Mouse (Mus musculus) liver, postnatal 0 days (tissue): ENCODE results near the gene S100a10.
"Not testable (repeated sequence)": the region's sequence is repeated elsewhere in the genome, so short reads cannot be mapped to it uniquely, and the experiment has no call there.

Experiments
- CTCF ChIP-seq: sonication (generic); IDR thresholded peaks from 2 replicates; pipeline ENCODE4 v1.5.1; 2016; ENCODE audit warnings: antibody characterized with exemption, low read depth
- EP300 ChIP-seq: IDR thresholded peaks from 2 replicates; pipeline ENCODE4 v1.6.1; 2016; ENCODE audit warnings: antibody characterized with exemption, low read depth, mild to moderate bottlenecking

- TF ChIP-seq CTCF, result peak; percentile 72
- TF ChIP-seq EP300, result not testable (repeated sequence)
Measured at GRCm38 (mm10) chr3:93608970-93609369, 54.1 kb downstream of the S100a10 start.
